Mouse (Mus musculus) neural tube, embryonic 11.5 days (tissue): ENCODE data around the gene Gm4131. TPM values are rescaled to one million over a fixed set of nuclear protein-coding genes. Genes with fewer than 3 reads are reported as not detected.

ENCODE experiments used
- ATAC-seq: fragments of 200-750 bp; cut with Nextera tagmentation; 2 replicates; pipeline ENCODE4 v1.8.0; 2017; ENCODE audit warnings: moderate number of reproducible peaks, mild to moderate bottlenecking, moderate TSS enrichment, moderate library complexity; ENCODE audit not compliant: insufficient read depth, low FRiP score, low TSS enrichment
- DNase-seq: peaks from one replicate; pipeline ENCODE4 v3.0.0-alpha.2; 2015; ENCODE audit warnings: low spot score
- H3K27ac ChIP-seq: fragments of 300-500 bp; sonication (generic); 2 replicates; pipeline ENCODE4 v1.5.1; 2014; ENCODE audit warnings: low read depth, mild to moderate bottlenecking, low read length
- H3K27me3 ChIP-seq: fragments of 300-500 bp; sonication (generic); 2 replicates; pipeline ENCODE4 v1.6.1; 2014; ENCODE audit warnings: mild to moderate bottlenecking, low read length, mixed read lengths; ENCODE audit not compliant: control insufficient read depth, insufficient read depth
- H3K36me3 ChIP-seq: fragments of 300-500 bp; sonication (generic); 2 replicates; pipeline ENCODE4 v1.6.1; 2014; ENCODE audit warnings: mild to moderate bottlenecking, low read length, moderate library complexity, mixed read lengths; ENCODE audit not compliant: control insufficient read depth, insufficient read depth
- H3K4me1 ChIP-seq: fragments of 300-500 bp; sonication (generic); 2 replicates; pipeline ENCODE4 v1.6.1; 2014; ENCODE audit warnings: low read length, mixed read lengths; ENCODE audit not compliant: control insufficient read depth, insufficient read depth
- H3K4me2 ChIP-seq: fragments of 300-500 bp; sonication (generic); 2 replicates; pipeline ENCODE4 v1.6.1; 2014; ENCODE audit warnings: low read depth, mild to moderate bottlenecking, moderate library complexity
- H3K4me3 ChIP-seq: fragments of 300-500 bp; sonication (generic); 2 replicates; pipeline ENCODE4 v1.5.1; 2014; ENCODE audit warnings: low read depth, low read length
- H3K9ac ChIP-seq: fragments of 300-500 bp; sonication (generic); 2 replicates; pipeline ENCODE4 v1.6.1; 2014; ENCODE audit warnings: mild to moderate bottlenecking, low read length
- H3K9me3 ChIP-seq: fragments of 300-500 bp; sonication (generic); 2 replicates; pipeline ENCODE4 v1.6.1; 2016; ENCODE audit warnings: low read length; ENCODE audit not compliant: control insufficient read depth
- WGBS: fragments of 180-500 bp; shearing (Covaris S2); extraction: QIAGEN DNeasy Blood & Tissue Kit; methylation state at CpG from one replicate; pipeline ENCODE4 v1.1.7; 2014; 5-methylcytosine and 5-hydroxymethylcytosine counted together
- polyA plus RNA-seq: library from polyadenylated mRNA; unstranded; fragments of >200 nt; fragmentation: Nextera tagmentation; extraction: Ambion mirVana; gene quantifications from 2 replicates; pipeline ENCODE4 v1.2.1, GENCODE M21; 2014

Gm4131 gene
- polyA plus RNA-seq, 1 experiment from 2014 or later: not detected

GRCm38 (mm10) chr14:62493456-62493855 lies 73.3 kb downstream of the Gm4131 start:
- no peak overlapping the region for H3K4me3 ChIP-seq
- no peak overlapping the region for H3K27ac ChIP-seq
- no peak overlapping the region for H3K4me2 ChIP-seq
- H3K4me1 ChIP-seq: no peaks in the 10 kb centered on the region
- H3K9ac ChIP-seq: no peak overlapping the region
- ATAC-seq (no peak), DNase-seq (no peak)
- WGBS: 84% methylated on average over 5 of the region's 5 CpGs
- no peaks in the 10 kb centered on the region for H3K36me3 ChIP-seq
- no peaks in the 10 kb centered on the region for H3K9me3 ChIP-seq
- no peaks in the 10 kb centered on the region for H3K27me3 ChIP-seq

- no peaks in the 10 kb centered on the region for H3K4me1 ChIP-seq
- H3K9me3 ChIP-seq: no peaks in the 10 kb centered on the region
- no peak for ATAC-seq
- H3K4me2 ChIP-seq: no peak overlapping the region
- no peaks in the 10 kb centered on the region for H3K36me3 ChIP-seq
- no peak overlapping the region for H3K9ac ChIP-seq
- DNase-seq: peak; percentile 84
- H3K27ac ChIP-seq: no peak overlapping the region
- H3K4me3 ChIP-seq: no peak overlapping the region
- H3K27me3 ChIP-seq: no peaks in the 10 kb centered on the region
- 38% methylated on average over 16 of the region's 16 CpGs for WGBS
Measured at GRCm38 (mm10) chr14:62492196-62492850, 74.4 kb downstream of the Gm4131 start.

- no peaks in the 10 kb centered on the region for H3K27me3 ChIP-seq
- 99% methylated on average over 7 of the region's 7 CpGs for WGBS
- no peak overlapping the region for H3K4me2 ChIP-seq
- no peak overlapping the region for H3K4me3 ChIP-seq
- no peaks in the 10 kb centered on the region for H3K4me1 ChIP-seq
- H3K9me3 ChIP-seq: no peaks in the 10 kb centered on the region
- ATAC-seq: no peak
- no peak overlapping the region for H3K27ac ChIP-seq
- H3K9ac ChIP-seq: no peak overlapping the region
- no peaks in the 10 kb centered on the region for H3K36me3 ChIP-seq
- DNase-seq: no peak
Measured at GRCm38 (mm10) chr14:62488270-62488669, 78.5 kb downstream of the Gm4131 start.

GRCm38 (mm10) chr14:62481381-62481780 lies 85.3 kb downstream of the Gm4131 start:
- Histone ChIP-seq H3K4me3 (no peak overlapping the region), H3K9ac (no peak overlapping the region), H3K4me2 (no peak overlapping the region), H3K9me3 (no peaks in the 10 kb centered on the region), H3K36me3 (no peaks in the 10 kb centered on the region), H3K27me3 (no peaks in the 10 kb centered on the region), H3K27ac (no peak overlapping the region), H3K4me1 (no peaks in the 10 kb centered on the region)
- ATAC-seq (no peak), DNase-seq (no peak)
- 60% methylated on average over 8 of the region's 8 CpGs for WGBS

DNA sequence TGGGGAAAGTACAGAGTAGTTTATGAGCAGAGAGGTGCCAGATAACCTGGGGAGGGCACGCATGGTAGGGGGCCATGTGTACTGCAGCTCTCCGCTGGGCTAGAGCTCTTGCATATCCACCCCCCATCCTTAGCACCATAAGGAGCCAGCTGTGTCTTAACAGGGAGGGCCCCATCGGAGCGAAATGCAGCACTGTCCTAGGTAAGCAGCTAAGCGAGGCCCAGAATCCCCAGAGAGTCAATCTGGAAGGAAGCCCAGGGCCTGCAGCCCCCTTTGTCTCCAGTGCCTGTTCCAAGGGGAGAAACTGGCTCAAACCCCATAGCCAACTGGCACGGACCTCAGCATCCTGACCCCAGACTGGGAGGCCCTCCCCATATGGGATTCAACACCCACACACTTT lies 87.3 kb downstream of the Gm4131 start:
- no peaks in the 10 kb centered on the region for H3K27me3 ChIP-seq
- 53% methylated on average over 6 of the region's 6 CpGs for WGBS

GRCm38 (mm10) chr14:62474481-62474880 lies 92.2 kb downstream of the Gm4131 start:
- DNase-seq: no peak
- Histone ChIP-seq H3K36me3 (no peaks in the 10 kb centered on the region), H3K9me3 (no peaks in the 10 kb centered on the region), H3K4me2 (no peak overlapping the region), H3K9ac (no peak overlapping the region), H3K4me1 (no peaks in the 10 kb centered on the region), H3K27me3 (no peaks in the 10 kb centered on the region), H3K27ac (no peak overlapping the region), H3K4me3 (no peak overlapping the region)
- WGBS: 75% methylated on average over 1 of the region's 1 CpGs
- ATAC-seq: no peak

More for the DNA sequence above, 87.3 kb downstream of the Gm4131 start:
- no peak overlapping the region for H3K4me2 ChIP-seq
- H3K4me1 ChIP-seq: no peaks in the 10 kb centered on the region
- H3K9ac ChIP-seq: no peak overlapping the region
- no peak overlapping the region for H3K4me3 ChIP-seq
- ATAC-seq (no peak), DNase-seq (no peak)
- no peak overlapping the region for H3K27ac ChIP-seq
- no peaks in the 10 kb centered on the region for H3K9me3 ChIP-seq
- no peaks in the 10 kb centered on the region for H3K36me3 ChIP-seq

DNA sequence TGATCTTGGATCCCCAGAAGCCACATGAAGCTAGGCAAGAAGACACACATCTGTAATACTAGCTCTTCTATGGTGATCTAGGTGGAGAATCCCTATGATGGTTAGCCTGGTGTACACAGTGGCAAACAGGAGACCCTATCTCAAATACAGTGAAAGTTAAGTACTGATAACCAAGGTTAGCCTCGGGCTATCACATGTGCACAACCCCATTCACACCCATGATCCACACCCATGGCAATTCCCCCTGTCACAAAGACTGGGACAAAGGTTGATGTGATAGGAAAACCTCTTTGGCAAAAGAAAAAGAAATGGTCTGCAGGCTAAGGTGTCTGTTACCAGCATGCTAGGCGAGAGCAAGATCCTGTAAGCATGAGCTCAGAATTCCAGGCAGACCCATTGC lies 94.7 kb downstream of the Gm4131 start:
- WGBS: 87% methylated on average over 2 of the region's 2 CpGs
- Histone ChIP-seq H3K4me2 (no peak overlapping the region), H3K4me3 (no peak overlapping the region), H3K27me3 (no peaks in the 10 kb centered on the region), H3K36me3 (no peaks in the 10 kb centered on the region), H3K27ac (no peak overlapping the region), H3K4me1 (no peaks in the 10 kb centered on the region), H3K9me3 (no peaks in the 10 kb centered on the region), H3K9ac (no peak overlapping the region)
- DNase-seq (no peak), ATAC-seq (no peak)

GRCm38 (mm10) chr14:62468753-62469125 lies 98.0 kb downstream of the Gm4131 start:
- Histone ChIP-seq H3K27me3 (no peaks in the 10 kb centered on the region), H3K9ac (no peak overlapping the region), H3K36me3 (no peaks in the 10 kb centered on the region), H3K27ac (no peak overlapping the region), H3K4me3 (no peak overlapping the region), H3K4me1 (no peaks in the 10 kb centered on the region), H3K9me3 (no peaks in the 10 kb centered on the region), H3K4me2 (no peak overlapping the region)
- no peak for ATAC-seq
- no peak for DNase-seq
- 93% methylated on average over 5 of the region's 5 CpGs for WGBS

DNA sequence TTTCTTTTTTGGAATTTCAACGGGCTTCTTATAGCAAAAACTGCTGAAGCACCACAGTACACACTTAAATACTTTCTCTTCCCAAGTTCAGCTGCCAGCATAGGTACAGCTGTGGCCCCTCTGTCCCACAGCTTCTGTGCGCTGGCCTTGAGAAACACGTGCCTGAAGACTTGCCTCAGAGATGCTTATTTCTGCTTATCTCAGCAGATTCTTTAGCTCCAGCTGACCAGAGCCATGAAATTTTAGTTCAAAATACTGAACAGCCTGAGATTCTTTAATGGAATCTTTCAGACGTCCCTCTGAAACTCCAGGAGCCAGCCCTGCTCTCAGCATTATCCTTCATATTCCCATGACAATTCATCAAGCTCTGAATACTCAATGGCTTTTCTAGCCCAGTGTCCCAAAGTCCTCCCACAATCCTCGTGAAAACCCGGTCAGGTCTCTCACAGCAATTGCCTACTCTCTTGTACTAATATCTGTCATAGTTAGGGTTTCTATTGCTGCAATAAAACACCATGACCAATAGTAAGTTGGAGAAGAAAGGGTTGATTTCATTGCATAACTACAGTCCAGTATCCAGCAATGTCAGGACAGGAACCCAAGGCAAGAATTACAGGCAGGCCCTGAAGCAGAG lies 98.5 kb downstream of the Gm4131 start:
- Histone ChIP-seq H3K9me3 (no peaks in the 10 kb centered on the region), H3K36me3 (no peaks in the 10 kb centered on the region), H3K9ac (no peak overlapping the region), H3K4me3 (no peak overlapping the region), H3K4me1 (no peaks in the 10 kb centered on the region), H3K4me2 (no peak overlapping the region), H3K27me3 (no peaks in the 10 kb centered on the region), H3K27ac (no peak overlapping the region)
- no peak for ATAC-seq
- no peak for DNase-seq
- WGBS: 77% methylated on average over 6 of the region's 6 CpGs
